In genomic region chr2:69364831-69365230, GRCm38 (mm10) we compare ENCODE assay signal across 19 mouse cellular contexts. TPM values are rescaled to one million over a fixed set of nuclear protein-coding genes. Genes with fewer than 3 reads are reported as not detected.
"Had no signal": no experiment of that assay in that cellular context is flagged by ENCODE, and none has a peak within 500 bp of the region (broad histone marks: within the 10 kb centered on the region; RNA-seq: fewer than 3 reads in every experiment).

No protein-coding gene starts in this region.

- DNase-seq: kidney, postnatal 4 days; lung, postnatal 4 days; midbrain, embryonic 14.5 days; right cerebral cortex, postnatal 4 days; spleen, adult 18-20 months; thymus, adult 18-20 months; thymus, postnatal 14 days had no signal

- H3K27me3 ChIP-seq: limb, embryonic 15.5 days; neural tube, embryonic 12.5 days had no signal

- H3K4me2 ChIP-seq: limb, embryonic 15.5 days; neural tube, embryonic 12.5 days had no signal

- H3K27ac ChIP-seq: kidney, postnatal 0 days; left cerebral cortex, adult 2 months; limb, embryonic 15.5 days; liver, embryonic 14.5 days; midbrain, embryonic 10.5 days; neural tube, embryonic 12.5 days had no signal

- H3K36me3 ChIP-seq: limb, embryonic 15.5 days; midbrain, embryonic 10.5 days; neural tube, embryonic 12.5 days had no signal

- H3K4me1 ChIP-seq: limb, embryonic 15.5 days; midbrain, embryonic 10.5 days; neural tube, embryonic 12.5 days had no signal

- H3K9me3 ChIP-seq: limb, embryonic 15.5 days; midbrain, embryonic 10.5 days; neural tube, embryonic 12.5 days had no signal

- H3K9ac ChIP-seq: limb, embryonic 15.5 days; liver, embryonic 14.5 days; neural tube, embryonic 12.5 days had no signal

- H3K4me3 ChIP-seq: left cerebral cortex, adult 2 months; limb, embryonic 15.5 days; midbrain, embryonic 10.5 days; neural tube, embryonic 12.5 days had no signal

RNA-seq across cellular contexts. Expression of gene Dhrs9, which starts 15.4 kb away (rescaled TPM):
- total RNA-seq: layer of hippocampus, adult 8-10 months; layer of hippocampus, postnatal 25 days had no signal
- polyA plus RNA-seq: limb, embryonic 11.5 days; midbrain, embryonic 10.5 days; midbrain, embryonic 14.5 days; neural tube, embryonic 12.5 days had no signal

RNA-seq across cellular contexts. Expression of gene Abcb11, which starts 22.4 kb away (rescaled TPM):
- total RNA-seq: layer of hippocampus, adult 8-10 months; left cerebral cortex, adult 2 months; left cerebral cortex, postnatal 25 days; megakaryocyte, adult 5-6 weeks had no signal
- polyA plus RNA-seq: limb, embryonic 11.5 days; limb, embryonic 15.5 days; midbrain, embryonic 10.5 days; midbrain, embryonic 14.5 days; neural tube, embryonic 12.5 days; stomach, embryonic 14.5 days had no signal
